Mouse (Mus musculus) lung, postnatal 4 days (tissue): Measurements from ENCODE around the gene Heatr3.
A peak's percentile ranks its signal among the peaks of the same experiment; 100 is the strongest.

Source experiments
- DNase-seq, 2 experiments: peaks; one replicate each; pipeline ENCODE4 v3.0.0; 2021

Heatr3 gene

GRCm38 (mm10) chr8:88137748-88138484, at the start of gene Heatr3:
TSS of gene Heatr3 (plus strand) at chr8:88137855.
- DNase-seq = peak; percentile 97 to 98

GRCm38 (mm10) chr8:88088006-88088405, 49.6 kb upstream of the Heatr3 start:
- DNase-seq = no peak

- DNase-seq = no peak
Measured at GRCm38 (mm10) chr8:88091661-88092060, 46.0 kb upstream of the Heatr3 start.

- no peak for DNase-seq
Measured at GRCm38 (mm10) chr8:88093367-88093766, 44.3 kb upstream of the Heatr3 start.

GRCm38 (mm10) chr8:88098856-88099255, 38.8 kb upstream of the Heatr3 start:
- DNase-seq = no peak

GRCm38 (mm10) chr8:88099526-88099925, 38.1 kb upstream of the Heatr3 start:
- DNase-seq = peak; percentile 27 to 46

- no peak for DNase-seq
Measured at GRCm38 (mm10) chr8:88109241-88109640, 28.4 kb upstream of the Heatr3 start.

- DNase-seq = peak; percentile 93 to 98
Measured at GRCm38 (mm10) chr8:88118456-88119036, 19.1 kb upstream of the Heatr3 start, which contains the start of gene Cnep1r1. TSS of gene Cnep1r1 (plus strand) at chr8:88118769.

- DNase-seq = peak in 1 of 2 experiments; percentile 19
Measured at GRCm38 (mm10) chr8:88119076-88119475, 18.6 kb upstream of the Heatr3 start.

- no peak for DNase-seq
Measured at GRCm38 (mm10) chr8:88124850-88125249, 12.8 kb upstream of the Heatr3 start.

GRCm38 (mm10) chr8:88129397-88129796, 8.3 kb upstream of the Heatr3 start:
- no peak for DNase-seq

GRCm38 (mm10) chr8:88130754-88131317, 6.8 kb upstream of the Heatr3 start:
- no peak for DNase-seq

GRCm38 (mm10) chr8:88139256-88139655, 1.6 kb downstream of the Heatr3 start:
- no peak for DNase-seq

GRCm38 (mm10) chr8:88141629-88142028, 4.0 kb downstream of the Heatr3 start:
- DNase-seq = no peak

- DNase-seq = no peak
Measured at GRCm38 (mm10) chr8:88144041-88144440, 6.4 kb downstream of the Heatr3 start.

- DNase-seq = no peak
Measured at GRCm38 (mm10) chr8:88150910-88151371, 13.3 kb downstream of the Heatr3 start.

GRCm38 (mm10) chr8:88160237-88160995, 22.8 kb downstream of the Heatr3 start:
- no peak for DNase-seq

- DNase-seq = peak; percentile 64 to 80
Measured at GRCm38 (mm10) chr8:88161439-88161838, 23.8 kb downstream of the Heatr3 start.

- peak in 1 of 2 experiments; percentile 15 for DNase-seq
Measured at GRCm38 (mm10) chr8:88175264-88175663, 37.6 kb downstream of the Heatr3 start.

GRCm38 (mm10) chr8:88177291-88177690, 39.6 kb downstream of the Heatr3 start:
- no peak for DNase-seq

GRCm38 (mm10) chr8:88183121-88183520, 45.5 kb downstream of the Heatr3 start:
- DNase-seq = no peak

GRCm38 (mm10) chr8:88184914-88185313, 47.3 kb downstream of the Heatr3 start:
- no peak for DNase-seq

GRCm38 (mm10) chr8:88185716-88186115, 48.1 kb downstream of the Heatr3 start:
- no peak for DNase-seq
